Mouse (Mus musculus) adrenal gland, postnatal 36 days (tissue): ENCODE measurements around the gene Traf2. TPM values are rescaled to one million over a fixed set of nuclear protein-coding genes. Genes with fewer than 3 reads are reported as not detected.

Experiments
- DNase-seq, 2 experiments: peaks; one replicate each; pipeline ENCODE4 v3.0.0; 2021; ENCODE audit warnings: mixed read lengths in 1 of 2
- total RNA-seq, 2 experiments: library from RNA; stranded (reverse); gene quantifications; 2 replicates each; pipeline ENCODE4 v1.2.3; 2021

Gene Traf2
- total RNA-seq, 2 experiments from 2014 or later = 22.3 to 26.2 TPM

GRCm38 (mm10) chr2:25545996-25546810 lies 537 bp downstream of the Traf2 start:
- DNase-seq = peak; percentile 84 to 92

GRCm38 (mm10) chr2:25541644-25542367 lies 4.9 kb downstream of the Traf2 start:
- DNase-seq = no peak

- peak; percentile 43 to 66 for DNase-seq
Measured at GRCm38 (mm10) chr2:25540541-25540948, 6.2 kb downstream of the Traf2 start.

GRCm38 (mm10) chr2:25536531-25536930 lies 10.2 kb downstream of the Traf2 start:
- DNase-seq = peak; percentile 79 to 81

GRCm38 (mm10) chr2:25534866-25535182 lies 11.9 kb downstream of the Traf2 start:
- no peak for DNase-seq

- peak; percentile 95 for DNase-seq
Measured at GRCm38 (mm10) chr2:25534178-25534865, 12.4 kb downstream of the Traf2 start.

GRCm38 (mm10) chr2:25533707-25534106 lies 13.0 kb downstream of the Traf2 start:
- no peak for DNase-seq

- peak in 1 of 2 experiments; percentile 43 for DNase-seq
Measured at GRCm38 (mm10) chr2:25526510-25527302, 20.0 kb downstream of the Traf2 start.

- DNase-seq = no peak
Measured at GRCm38 (mm10) chr2:25509912-25510311, 36.8 kb downstream of the Traf2 start.

- peak in 1 of 2 experiments; percentile 44 for DNase-seq
Measured at GRCm38 (mm10) chr2:25506964-25507363, 39.8 kb downstream of the Traf2 start.

- no peak for DNase-seq
Measured at GRCm38 (mm10) chr2:25505860-25506259, 40.9 kb downstream of the Traf2 start.

- DNase-seq = no peak
Measured at GRCm38 (mm10) chr2:25505000-25505399, 41.7 kb downstream of the Traf2 start.

- DNase-seq = no peak
Measured at GRCm38 (mm10) chr2:25504538-25504937, 42.2 kb downstream of the Traf2 start.

- no peak for DNase-seq
Measured at GRCm38 (mm10) chr2:25502726-25503125, 44.0 kb downstream of the Traf2 start.

- DNase-seq = no peak
Measured at GRCm38 (mm10) chr2:25501593-25502486, 44.9 kb downstream of the Traf2 start, which contains the start of gene C8g. Gene C8g, minus strand, starts transcription at chr2:25501719.

GRCm38 (mm10) chr2:25500576-25501405 lies 45.9 kb downstream of the Traf2 start, which contains the start of gene Fbxw5:
Gene Fbxw5, plus strand, starts transcription at chr2:25500750.
- DNase-seq = peak; percentile 89

GRCm38 (mm10) chr2:25500071-25500575 lies 46.6 kb downstream of the Traf2 start:
- no peak for DNase-seq

GRCm38 (mm10) chr2:25498622-25499478 lies 47.9 kb downstream of the Traf2 start:
- DNase-seq = peak in 1 of 2 experiments; percentile 20
